ENCODE assay signal across 14 mouse cellular contexts in the genomic region with DNA sequence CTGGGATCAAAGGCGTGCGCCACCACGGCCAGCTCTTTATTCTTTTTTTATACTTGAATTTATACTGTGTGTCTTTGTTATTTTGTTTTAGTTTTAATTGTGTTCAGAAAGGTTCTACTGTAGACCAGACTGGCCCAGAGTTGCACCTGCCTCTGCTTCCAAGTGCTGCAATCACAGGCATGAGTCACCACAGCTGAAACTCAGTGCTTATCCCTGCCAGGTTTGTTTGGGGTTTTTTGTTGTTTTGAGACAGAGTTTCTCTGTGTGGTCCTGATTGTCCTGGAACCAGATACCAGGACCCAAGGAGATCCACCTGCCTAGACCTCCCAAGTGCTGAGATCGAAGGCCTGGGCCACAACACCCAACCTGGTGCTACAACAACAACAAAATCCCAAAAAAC. TPM values are rescaled to one million over a fixed set of nuclear protein-coding genes. Genes with fewer than 3 reads are reported as not detected.
"Had no signal": no experiment of that assay in that cellular context is flagged by ENCODE, and none has a peak within 500 bp of the region (broad histone marks: within the 10 kb centered on the region; RNA-seq: fewer than 3 reads in every experiment).

No protein-coding gene starts in this region.

- ATAC-seq: hindbrain, postnatal 0 days; intestine, embryonic 16.5 days had no signal

- DNase-seq: gastrocnemius, postnatal 14 days; gastrocnemius, postnatal 36 days; heart, adult 18-20 months; heart, postnatal 10 days; kidney, adult 11 months; kidney, adult 2 months; kidney, adult 9 months; kidney, postnatal 14 days; kidney, postnatal 36 days; liver; liver, embryonic 13.5 days had no signal

RNA-seq across cellular contexts. Expression of gene Snai1, which starts 29.4 kb away (rescaled TPM):
- total RNA-seq: hematopoietic stem cell, adult 5-6 weeks had no signal
